Mouse (Mus musculus) ES-E14 (cell line): ENCODE data around the gene Mrps21. TPM values are rescaled to one million over a fixed set of nuclear protein-coding genes. Genes with fewer than 3 reads are reported as not detected.

Source experiments
- DNase-seq: peaks from one replicate; pipeline ENCODE4 v3.0.0-alpha.2; 2013; ENCODE audit warnings: low read depth, low spot score
- H3K27ac ChIP-seq: 2 replicates; pipeline ENCODE4 v1.5.1; 2012; ENCODE audit warnings: low read depth, mild to moderate bottlenecking, low read length, moderate library complexity, mixed read lengths; ENCODE audit not compliant: poor library complexity, insufficient read depth, severe bottlenecking
- H3K36me3 ChIP-seq: 2 replicates; pipeline ENCODE4 v1.6.1; 2012; ENCODE audit warnings: mild to moderate bottlenecking, low read length, moderate library complexity, mixed read lengths; ENCODE audit not compliant: control insufficient read depth, poor library complexity, insufficient read depth, severe bottlenecking
- H3K4me1 ChIP-seq, 2 experiments: fragments of 150-350 bp in 1 of 2; sonication (generic) in 1 of 2; 2 replicates each; pipeline ENCODE4 v1.6.1; 2012; ENCODE audit warnings: low read length in 2 of 2, mild to moderate bottlenecking in 1 of 2, mixed read lengths in 1 of 2; ENCODE audit not compliant: control insufficient read depth in 2 of 2, insufficient read depth in 2 of 2, poor library complexity in 1 of 2
- H3K4me3 ChIP-seq, 2 experiments: fragments of 150-350 bp in 1 of 2; sonication (generic) in 1 of 2; 2 replicates each; pipeline ENCODE4 v1.5.1; 2012; ENCODE audit warnings: low read length in 2 of 2, low read depth in 1 of 2, mild to moderate bottlenecking in 1 of 2, mixed read lengths in 1 of 2; ENCODE audit not compliant: insufficient read depth in 1 of 2, poor library complexity in 1 of 2, severe bottlenecking in 1 of 2
- H3K9ac ChIP-seq: 2 replicates; pipeline ENCODE4 v1.6.1; 2012; ENCODE audit warnings: low read depth, mild to moderate bottlenecking, low read length, mixed read lengths; ENCODE audit not compliant: poor library complexity, insufficient read depth, severe bottlenecking
- H3K9me3 ChIP-seq: fragments of 150-350 bp; sonication (generic); 2 replicates; pipeline ENCODE4 v1.6.1; 2012; ENCODE audit warnings: low read depth, mild to moderate bottlenecking, low read length; ENCODE audit not compliant: control insufficient read depth, insufficient read depth
- CHD2 ChIP-seq: IDR thresholded peaks from 2 replicates; pipeline ENCODE4 v1.6.1; 2014; ENCODE audit warnings: mild to moderate bottlenecking, low read depth, low read length, inconsistent platforms
- HCFC1 ChIP-seq: IDR thresholded peaks from 2 replicates; pipeline ENCODE4 v1.6.1; 2012; ENCODE audit warnings: low read length, inconsistent platforms, borderline replicate concordance; ENCODE audit not compliant: insufficient read depth
- MAFK ChIP-seq: IDR thresholded peaks from 2 replicates; pipeline ENCODE4 v1.6.1; 2014; ENCODE audit warnings: mild to moderate bottlenecking, low read depth, low read length, inconsistent platforms; ENCODE audit not compliant: insufficient read depth
- ZC3H11A ChIP-seq: IDR thresholded peaks from 2 replicates; pipeline ENCODE4 v1.6.1; 2012; ENCODE audit warnings: low read depth, mild to moderate bottlenecking, inconsistent platforms, low read length, borderline replicate concordance
- ZNF384 ChIP-seq: IDR thresholded peaks from 2 replicates; pipeline ENCODE4 v1.6.1; 2012; ENCODE audit warnings: low read depth, low read length, inconsistent platforms
- in situ Hi-C, 2 experiments: fragments of 600-800 bp; cut with MboI; formaldehyde crosslinking; loops; one replicate each; pipeline ENCODE4 v1.15.1; 2025; ENCODE audit warnings: low sequenced_read_pairs in 2 of 2, inconsistent platforms in 1 of 2; ENCODE audit not compliant: unreplicated experiment in 2 of 2
- total RNA-seq: library from RNA; depleted of rRNA; stranded (reverse); fragments of 300-350 nt; gene quantifications from 2 replicates; pipeline ENCODE4 v1.2.3, GENCODE M21; 2012

Mrps21 gene
- total RNA-seq, 1 experiment, result 224 TPM

- no peaks in the 10 kb centered on the region for H3K9me3 ChIP-seq
- in situ Hi-C loops, result no loop called here
- no peak overlapping the region for H3K4me3 ChIP-seq
- DNase-seq, result no peak
- peaks cover 3 to 15% of the 10 kb centered on the region in 2 experiments; a peak in 2 of 4 replicates for H3K4me1 ChIP-seq
- peaks cover 10% of the 10 kb centered on the region; the same call in 1 of the 2 replicates for H3K36me3 ChIP-seq
- TF ChIP-seq ZC3H11A (no peak), MAFK (no peak), ZNF384 (no peak), CHD2 (no peak), HCFC1 (no peak)
- H3K27ac ChIP-seq, result no peak overlapping the region
- H3K9ac ChIP-seq, result no peak overlapping the region
Measured at GRCm38 (mm10) chr3:95866071-95866470, 5.2 kb downstream of the Mrps21 start.

- H3K9ac ChIP-seq, result peak overlapping the region; percentile 68; the same call in 1 of the 2 replicates
- no peak for DNase-seq
- no peak overlapping the region for H3K27ac ChIP-seq
- peaks cover 10% of the 10 kb centered on the region; the same call in 1 of the 2 replicates for H3K36me3 ChIP-seq
- in situ Hi-C loops, result no loop called here
- peak overlapping the region; percentile 34 to 50; a peak in 3 of 4 replicates for H3K4me3 ChIP-seq
- H3K4me1 ChIP-seq, result peaks cover 2 to 17% of the 10 kb centered on the region in 2 experiments; a peak in 2 of 4 replicates
- TF ChIP-seq ZNF384 (no peak), MAFK (no peak), HCFC1 (no peak), CHD2 (no peak), ZC3H11A (no peak)
- no peaks in the 10 kb centered on the region for H3K9me3 ChIP-seq
Measured at GRCm38 (mm10) chr3:95865571-95865970, 5.7 kb downstream of the Mrps21 start.

- H3K36me3 ChIP-seq, result peaks cover 10% of the 10 kb centered on the region; the same call in 1 of the 2 replicates
- peaks cover 2 to 17% of the 10 kb centered on the region in 2 experiments; a peak in 2 of 4 replicates for H3K4me1 ChIP-seq
Measured at GRCm38 (mm10) chr3:95865050-95865449, 6.3 kb downstream of the Mrps21 start.

GRCm38 (mm10) chr3:95863578-95863977, 7.7 kb downstream of the Mrps21 start:
- DNase-seq, result no peak
- Histone ChIP-seq H3K9me3 (no peaks in the 10 kb centered on the region), H3K36me3 (peaks cover 4% of the 10 kb centered on the region; the same call in 1 of the 2 replicates), H3K4me3 (peak overlapping the region in 1 of 2 experiments; percentile 28; a peak in 1 of 4 replicates), H3K27ac (no peak overlapping the region), H3K4me1 (peaks cover 2 to 17% of the 10 kb centered on the region in 2 experiments; a peak in 2 of 4 replicates), H3K9ac (peak overlapping the region; percentile 30; the same call in 1 of the 2 replicates)
- no peak for TF ChIP-seq ZC3H11A
- no peak for TF ChIP-seq MAFK
- TF ChIP-seq ZNF384, result no peak
- TF ChIP-seq HCFC1, result no peak
- no peak for TF ChIP-seq CHD2
- in situ Hi-C loops, result no loop called here

More at GRCm38 (mm10) chr3:95865050-95865449, 6.3 kb downstream of the Mrps21 start:
- Histone ChIP-seq H3K9me3 (no peaks in the 10 kb centered on the region), H3K27ac (no peak overlapping the region), H3K9ac (peak overlapping the region; percentile 68; the same call in 1 of the 2 replicates), H3K4me3 (peak overlapping the region; percentile 34 to 50; a peak in 3 of 4 replicates)
- TF ChIP-seq CHD2, result no peak
- no peak for TF ChIP-seq MAFK
- no peak for TF ChIP-seq HCFC1
- no peak for TF ChIP-seq ZC3H11A
- no peak for TF ChIP-seq ZNF384
- no peak for DNase-seq
- in situ Hi-C loops, result no loop called here

GRCm38 (mm10) chr3:95861796-95862195, 9.5 kb downstream of the Mrps21 start:
- Histone ChIP-seq H3K4me3 (no peak overlapping the region), H3K27ac (no peak overlapping the region), H3K9me3 (no peaks in the 10 kb centered on the region), H3K9ac (no peak overlapping the region), H3K36me3 (no peaks in the 10 kb centered on the region), H3K4me1 (peaks cover 2 to 17% of the 10 kb centered on the region in 2 experiments; a peak in 2 of 4 replicates)
- TF ChIP-seq MAFK (no peak), HCFC1 (no peak), ZC3H11A (no peak), ZNF384 (no peak), CHD2 (no peak)
- DNase-seq, result peak; percentile 92
- in situ Hi-C loops, result no loop called here
